Mouse (Mus musculus) small intestine, adult 2 months (tissue): ENCODE measurements around the gene Sept1.

ENCODE experiments used
- CTCF ChIP-seq: fragments of 200-500 bp; IDR thresholded peaks from 2 replicates; pipeline ENCODE4 v1.5.1; 2012; ENCODE audit warnings: low read depth, mild to moderate bottlenecking, control low read depth, inconsistent platforms, low read length, moderate library complexity, mixed read lengths; ENCODE audit not compliant: insufficient replicate concordance, insufficient read length; ENCODE audit errors: extremely low read depth
- POLR2A ChIP-seq: fragments of 200-500 bp; IDR thresholded peaks from 2 replicates; pipeline ENCODE4 v1.6.1; 2012; ENCODE audit warnings: low read depth, mild to moderate bottlenecking, control low read depth, inconsistent platforms, low read length, moderate library complexity

GRCm38 (mm10) chr7:127282190-127282589, 49.3 kb upstream of the Sept1 start:
- TF ChIP-seq CTCF (no peak), POLR2A (no peak)
